Mouse (Mus musculus) cerebellum, adult 2 months (tissue): ENCODE measurements around the gene Strn.

Source experiments
- CTCF ChIP-seq: fragments of 200-500 bp; IDR thresholded peaks from 2 replicates; pipeline ENCODE4 v1.5.1; 2011; ENCODE audit warnings: low read depth, mild to moderate bottlenecking, control low read depth, low read length, moderate library complexity, borderline replicate concordance; ENCODE audit not compliant: insufficient read depth
- POLR2A ChIP-seq: fragments of 200-500 bp; IDR thresholded peaks from 2 replicates; pipeline ENCODE4 v1.6.1; 2011; ENCODE audit warnings: low read length, control low read depth, borderline replicate concordance; ENCODE audit not compliant: insufficient read depth

GRCm38 (mm10) chr17:78608135-78608670 is 128.8 kb downstream of the Strn start:
- TF ChIP-seq CTCF (no peak), POLR2A (no peak)
